Mouse (Mus musculus) bone marrow, adult 2 months (tissue): ENCODE results near the gene Fzd4.

ENCODE experiments used
- CTCF ChIP-seq: fragments of 200-500 bp; IDR thresholded peaks from 2 replicates; pipeline ENCODE4 v1.5.1; 2011; ENCODE audit warnings: low read length, control low read depth; ENCODE audit not compliant: control insufficient read depth, insufficient read depth
- POLR2A ChIP-seq: fragments of 200-500 bp; IDR thresholded peaks from 2 replicates; pipeline ENCODE4 v1.6.1; 2011; ENCODE audit warnings: low read depth, mild to moderate bottlenecking, control low read depth, low read length, borderline replicate concordance; ENCODE audit not compliant: control insufficient read depth

GRCm38 (mm10) chr7:89417707-89418106, 13.6 kb downstream of the Fzd4 start:
- TF ChIP-seq POLR2A: no peak
- no peak for TF ChIP-seq CTCF
